Mouse (Mus musculus) intestine, embryonic 14.5 days (tissue): Measurements from ENCODE around the gene Acot5. TPM values are rescaled to one million over a fixed set of nuclear protein-coding genes. Genes with fewer than 3 reads are reported as not detected.
"Not testable (repeated sequence)": the region's sequence is repeated elsewhere in the genome, so short reads cannot be mapped to it uniquely, and the experiment has no call there.

Source experiments
- ATAC-seq: fragments of 200-750 bp; cut with Nextera tagmentation; replicated peaks from 2 replicates; pipeline ENCODE4 v1.8.0; 2017; ENCODE audit warnings: low read depth, moderate number of reproducible peaks, moderate TSS enrichment, moderate library complexity; ENCODE audit not compliant: low FRiP score, low TSS enrichment
- DNase-seq: peaks from one replicate; pipeline ENCODE4 v3.0.0-alpha.2; 2018; ENCODE audit warnings: low spot score
- H3K27ac ChIP-seq: fragments of 300-500 bp; sonication (generic); 2 replicates; pipeline ENCODE4 v1.5.1; 2014; ENCODE audit warnings: low read depth, mild to moderate bottlenecking, control low read depth
- H3K27me3 ChIP-seq: fragments of 300-500 bp; sonication (generic); replicated peaks from 2 replicates; pipeline ENCODE4 v1.6.1; 2014; ENCODE audit warnings: low read length, control low read depth; ENCODE audit not compliant: control insufficient read depth, insufficient read depth
- H3K36me3 ChIP-seq: fragments of 300-500 bp; sonication (generic); 2 replicates; pipeline ENCODE4 v1.6.1; 2014; ENCODE audit warnings: low read length, control low read depth; ENCODE audit not compliant: control insufficient read depth, insufficient read depth
- H3K4me1 ChIP-seq: fragments of 300-500 bp; sonication (generic); replicated peaks from 2 replicates; pipeline ENCODE4 v1.6.1; 2014; ENCODE audit warnings: low read length, control low read depth, mixed read lengths; ENCODE audit not compliant: control insufficient read depth, insufficient read depth
- H3K4me2 ChIP-seq: fragments of 300-500 bp; sonication (generic); 2 replicates; pipeline ENCODE4 v1.6.1; 2014; ENCODE audit warnings: low read length
- H3K4me3 ChIP-seq: fragments of 300-500 bp; sonication (generic); 2 replicates; pipeline ENCODE4 v1.5.1; 2014; ENCODE audit warnings: low read depth, low read length, control low read depth, mixed read lengths
- H3K9ac ChIP-seq: fragments of 300-500 bp; sonication (generic); 2 replicates; pipeline ENCODE4 v1.6.1; 2014; ENCODE audit warnings: mild to moderate bottlenecking, low read length
- H3K9me3 ChIP-seq: fragments of 300-500 bp; sonication (generic); 2 replicates; pipeline ENCODE4 v1.6.1; 2016; ENCODE audit warnings: low read length, control low read depth; ENCODE audit not compliant: control insufficient read depth
- WGBS: fragments of 180-500 bp; shearing (Covaris S2); extraction: QIAGEN DNeasy Blood & Tissue Kit; methylation state at CpG from one replicate; pipeline ENCODE4 v1.1.7; 2014; 5-methylcytosine and 5-hydroxymethylcytosine counted together
- polyA plus RNA-seq: library from polyadenylated mRNA; unstranded; fragments of >200 nt; fragmentation: Nextera tagmentation; extraction: Ambion mirVana; gene quantifications from 2 replicates; pipeline ENCODE4 v1.2.1, GENCODE M21; 2014

Gene Acot5
- polyA plus RNA-seq, 1 experiment from 2014 or later = not detected

GRCm38 (mm10) chr12:84064621-84065020, 4.5 kb upstream of the Acot5 start:
- Histone ChIP-seq H3K9me3 (no peaks in the 10 kb centered on the region), H3K9ac (no peak overlapping the region), H3K4me1 (no peaks in the 10 kb centered on the region), H3K27ac (no peak overlapping the region), H3K4me3 (no peak overlapping the region), H3K27me3 (peaks cover 17% of the 10 kb centered on the region), H3K36me3 (no peaks in the 10 kb centered on the region), H3K4me2 (no peak overlapping the region)
- peak; percentile 40 for DNase-seq
- 70% methylated on average over 8 of the region's 8 CpGs for WGBS
- ATAC-seq = no peak

GRCm38 (mm10) chr12:84067752-84068151, 1.4 kb upstream of the Acot5 start:
- ATAC-seq (no peak), DNase-seq (peak; percentile 41)
- WGBS = 71% methylated on average over 4 of the region's 4 CpGs
- no peak overlapping the region for H3K4me3 ChIP-seq
- no peak overlapping the region for H3K9ac ChIP-seq
- H3K27ac ChIP-seq = no peak overlapping the region
- no peaks in the 10 kb centered on the region for H3K4me1 ChIP-seq
- no peaks in the 10 kb centered on the region for H3K36me3 ChIP-seq
- no peaks in the 10 kb centered on the region for H3K9me3 ChIP-seq
- no peak overlapping the region for H3K4me2 ChIP-seq
- peaks cover 28% of the 10 kb centered on the region for H3K27me3 ChIP-seq

- H3K4me1 ChIP-seq = no peaks in the 10 kb centered on the region
- H3K36me3 ChIP-seq = no peaks in the 10 kb centered on the region
- no peak overlapping the region for H3K9ac ChIP-seq
- no peak overlapping the region for H3K27ac ChIP-seq
- H3K4me3 ChIP-seq = no peak overlapping the region
- ATAC-seq (no peak), DNase-seq (no peak)
- H3K27me3 ChIP-seq = peaks cover 28% of the 10 kb centered on the region
- no peak overlapping the region for H3K4me2 ChIP-seq
- 71% methylated on average over 8 of the region's 8 CpGs for WGBS
- H3K9me3 ChIP-seq = no peaks in the 10 kb centered on the region
Measured at GRCm38 (mm10) chr12:84068296-84068695, 829 bp upstream of the Acot5 start.

GRCm38 (mm10) chr12:84069582-84069981, 457 bp downstream of the Acot5 start:
- peaks cover 28% of the 10 kb centered on the region for H3K27me3 ChIP-seq
- H3K27ac ChIP-seq, H3K4me1 ChIP-seq, H3K36me3 ChIP-seq, H3K9ac ChIP-seq, H3K9me3 ChIP-seq, ATAC-seq: not testable (repeated sequence)
- under 1% methylated on average over 37 of the region's 52 CpGs for WGBS
- peak overlapping the region; percentile 33 for H3K4me3 ChIP-seq
- peak; percentile 56 for DNase-seq
- peak overlapping the region; percentile 57 for H3K4me2 ChIP-seq

- 90% methylated on average over 2 of the region's 2 CpGs for WGBS
- Histone ChIP-seq H3K36me3 (no peaks in the 10 kb centered on the region), H3K4me2 (no peak overlapping the region), H3K9ac (no peak overlapping the region), H3K9me3 (no peaks in the 10 kb centered on the region), H3K4me1 (no peaks in the 10 kb centered on the region), H3K27ac (no peak overlapping the region), H3K27me3 (peaks cover 28% of the 10 kb centered on the region), H3K4me3 (no peak overlapping the region)
- DNase-seq (peak; percentile 34), ATAC-seq (no peak)
Measured at GRCm38 (mm10) chr12:84071696-84072095, 2.6 kb downstream of the Acot5 start.

- Histone ChIP-seq H3K4me2 (no peak overlapping the region), H3K4me3 (no peak overlapping the region), H3K36me3 (no peaks in the 10 kb centered on the region), H3K27me3 (no peaks in the 10 kb centered on the region), H3K27ac (no peak overlapping the region), H3K4me1 (no peaks in the 10 kb centered on the region), H3K9me3 (no peaks in the 10 kb centered on the region), H3K9ac (no peak overlapping the region)
- WGBS = 83% methylated on average over 4 of the region's 4 CpGs
- peak; percentile 7 for DNase-seq
- no peak for ATAC-seq
Measured at GRCm38 (mm10) chr12:84077371-84077990, 8.4 kb downstream of the Acot5 start.

- Histone ChIP-seq H3K4me2 (no peak overlapping the region), H3K9me3 (no peaks in the 10 kb centered on the region), H3K4me3 (no peak overlapping the region), H3K36me3 (no peaks in the 10 kb centered on the region), H3K27me3 (no peaks in the 10 kb centered on the region), H3K4me1 (no peaks in the 10 kb centered on the region), H3K9ac (no peak overlapping the region), H3K27ac (no peak overlapping the region)
- ATAC-seq (no peak), DNase-seq (peak; percentile 47)
- 86% methylated on average over 2 of the region's 2 CpGs for WGBS
Measured at GRCm38 (mm10) chr12:84083842-84084241, 14.7 kb downstream of the Acot5 start.

GRCm38 (mm10) chr12:84084581-84084980, 15.5 kb downstream of the Acot5 start:
- Histone ChIP-seq H3K4me1 (no peaks in the 10 kb centered on the region), H3K4me3 (no peak overlapping the region), H3K4me2 (no peak overlapping the region), H3K9me3 (0 out of 2 replicates have a peak, but pooled peaks cover 5% of the 10 kb centered on the region), H3K27ac (peak overlapping the region; percentile 11; the same call in 1 of the 2 replicates), H3K9ac (no peak overlapping the region), H3K27me3 (no peaks in the 10 kb centered on the region), H3K36me3 (no peaks in the 10 kb centered on the region)
- WGBS = 73% methylated on average over 4 of the region's 4 CpGs
- ATAC-seq (no peak), DNase-seq (peak; percentile 51)

- not testable (repeated sequence) for H3K9ac ChIP-seq, H3K4me1 ChIP-seq, H3K27ac ChIP-seq, ATAC-seq, H3K9me3 ChIP-seq, H3K4me2 ChIP-seq, H3K4me3 ChIP-seq, H3K36me3 ChIP-seq, H3K27me3 ChIP-seq, DNase-seq
- WGBS = 90% methylated on average over 5 of the region's 5 CpGs
Measured at GRCm38 (mm10) chr12:84094666-84095065, 25.5 kb downstream of the Acot5 start.
